Mouse (Mus musculus): Measurements from ENCODE around the gene Tmcc1. TPM values are rescaled to one million over a fixed set of nuclear protein-coding genes. Genes with fewer than 3 reads are reported as not detected.

Tmcc1 gene
- 14.6 TPM for polyA plus RNA-seq (2017; shearing (Covaris generic))

DNA sequence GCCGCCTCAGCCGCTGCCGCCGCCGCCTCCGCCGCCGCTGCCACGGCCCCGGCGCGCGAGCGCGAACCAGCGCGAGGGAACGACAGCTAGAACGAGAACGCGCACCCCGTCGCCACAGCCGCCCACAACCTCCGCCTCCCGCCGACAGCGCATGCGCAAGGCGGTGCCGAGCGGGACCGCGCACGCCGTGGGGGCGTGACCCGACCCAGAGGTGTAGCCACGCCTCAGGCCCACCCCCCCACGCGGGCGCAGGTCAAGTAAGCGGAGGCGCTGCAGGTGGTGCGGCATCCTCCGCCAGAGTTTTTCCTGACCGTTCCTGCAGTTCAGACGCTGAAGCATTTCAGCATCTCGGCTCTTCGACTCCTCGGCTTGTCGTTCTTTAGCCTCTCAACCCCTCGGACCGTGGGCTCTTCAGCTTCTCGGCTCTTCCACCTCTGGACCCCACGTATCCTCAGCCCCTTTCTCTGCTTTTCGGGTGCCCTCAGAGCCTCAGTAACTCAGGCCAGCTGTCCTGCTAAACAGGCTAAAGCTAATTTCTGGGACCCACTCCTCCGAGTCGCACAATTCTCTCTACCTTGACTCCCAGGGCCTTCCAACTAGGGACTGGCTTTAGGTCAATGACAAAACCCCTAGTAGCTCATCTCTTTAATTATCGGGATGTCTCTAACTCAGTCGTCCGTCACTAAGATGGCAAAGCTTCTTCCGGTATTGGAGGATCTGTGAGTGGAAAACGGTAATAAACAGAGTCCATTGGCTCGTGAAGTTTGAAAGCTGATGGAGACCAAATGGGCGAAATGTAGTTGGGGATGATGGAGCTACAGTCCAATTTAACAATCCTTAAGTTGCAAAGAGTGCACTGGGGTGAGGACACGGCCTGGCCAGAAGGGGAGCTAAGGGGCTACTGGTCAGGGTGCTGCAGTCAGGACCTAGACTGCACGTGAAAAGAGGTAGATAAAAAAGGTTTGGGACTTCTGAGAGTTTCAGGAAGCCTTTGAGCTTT, at the start of gene Tmcc1:
TSS of gene Tmcc1 (minus strand) at position 93 of the 1,000 bp plus-strand sequence.

DNA sequence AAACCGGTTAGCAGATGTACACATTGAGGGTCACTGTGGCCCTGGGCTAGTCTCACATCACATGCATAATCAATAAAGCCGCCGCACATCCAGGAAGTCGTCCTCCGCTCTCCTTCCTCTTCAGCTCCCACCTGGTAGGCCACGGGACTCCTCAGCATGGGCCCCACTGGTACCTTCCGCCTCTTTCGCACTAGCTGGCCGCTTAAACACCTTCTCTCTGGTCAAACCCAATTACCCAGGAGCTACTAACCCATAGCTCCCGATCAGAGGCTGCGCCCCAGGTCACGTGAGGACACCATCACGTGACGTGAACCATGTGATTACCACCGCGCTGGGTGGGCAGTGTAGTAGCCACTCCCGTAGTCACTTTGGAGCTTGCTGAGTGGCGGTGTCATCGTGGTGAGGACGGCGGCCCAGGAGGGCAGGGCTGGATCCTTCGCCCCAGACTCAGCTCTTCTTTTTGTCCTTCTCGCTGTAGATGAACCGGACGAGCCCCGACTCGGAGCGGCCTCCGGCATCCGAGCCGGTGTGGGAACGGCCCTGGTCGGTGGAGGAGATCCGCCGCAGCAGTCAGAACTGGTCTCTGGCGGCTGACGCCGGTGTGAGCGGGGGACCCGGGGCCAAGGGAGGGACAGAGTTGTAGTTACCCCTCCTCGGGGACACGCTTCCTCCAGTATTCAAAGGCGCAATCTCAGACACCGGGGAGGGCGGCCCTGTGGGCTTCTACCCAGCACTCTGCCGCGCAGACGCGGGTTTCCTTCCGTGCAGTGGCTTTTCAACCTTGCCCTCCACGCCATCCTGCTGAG, 14.6 kb upstream of the Tmcc1 start, which contains the start of gene Washc2:
TSS of gene Washc2 (plus strand) at position 310 of the 806 bp plus-strand sequence.

GRCm38 (mm10) chr6:115994877-115995520, 198.3 kb downstream of the Tmcc1 start, which contains the start of gene Plxnd1:
Gene Plxnd1 (minus strand): TSS chr6:115995005.

Other genes with a start within 250 kb of the Tmcc1 start
- not detected for gene H1foo, start 248.5 kb downstream of the Tmcc1 start, polyA plus RNA-seq (2017; shearing (Covaris generic))
- gene Plxnd1, start 198.5 kb downstream of the Tmcc1 start, polyA plus RNA-seq (2017; shearing (Covaris generic)): 5.6 TPM
- gene Washc2, start 14.6 kb upstream of the Tmcc1 start, polyA plus RNA-seq (2017; shearing (Covaris generic)): 73.3 TPM
- gene Zfand4, start 70.7 kb upstream of the Tmcc1 start, polyA plus RNA-seq (2017; shearing (Covaris generic)): 0.95 TPM
- gene March8, start 144.5 kb upstream of the Tmcc1 start, polyA plus RNA-seq (2017; shearing (Covaris generic)): 0.77 TPM

All from CD4-positive, CD25-positive, alpha-beta regulatory T cell (primary cell).